Mouse (Mus musculus): ENCODE results near the gene Ap2a2. TPM values are rescaled to one million over a fixed set of nuclear protein-coding genes. Genes with fewer than 3 reads are reported as not detected.
"Not testable (repeated sequence)": the region's sequence is repeated elsewhere in the genome, so short reads cannot be mapped to it uniquely, and the experiment has no call there.

The Ap2a2 gene
- polyA plus RNA-seq, 1 experiment from 2014 or later, result 99.2 TPM

- WGBS, result 77% methylated on average over 11 of the region's 11 CpGs
- ATAC-seq (ENCODE audit: insufficient number of reproducible peaks, insufficient read depth, low FRiP score, low TSS enrichment), result no peak
- Histone ChIP-seq H3K4me1 (no peaks in the 10 kb centered on the region), H3K27ac (no peak overlapping the region), H3K9ac (no peak overlapping the region), H3K27me3 (no peaks in the 10 kb centered on the region), H3K4me3 (no peak overlapping the region), H3K36me3 (peaks cover 67% of the 10 kb centered on the region), H3K4me2 (replicated peaks) (no peak overlapping the region), H3K9me3 (no peaks in the 10 kb centered on the region)
These were observed 47.9 kb downstream of the Ap2a2 start for GRCm38 (mm10) chr7:141609719-141610514.

- H3K9me3 ChIP-seq, result no peaks in the 10 kb centered on the region
- WGBS, result 88% methylated on average over 8 of the region's 8 CpGs
- H3K36me3 ChIP-seq, result peaks cover 68% of the 10 kb centered on the region
- no peak for ATAC-seq (ENCODE audit: insufficient number of reproducible peaks, insufficient read depth, low FRiP score, low TSS enrichment)
- no peak overlapping the region for H3K9ac ChIP-seq
- H3K4me1 ChIP-seq, result no peaks in the 10 kb centered on the region
- no peaks in the 10 kb centered on the region for H3K27me3 ChIP-seq
- H3K4me3 ChIP-seq, result no peak overlapping the region
- H3K4me2 ChIP-seq (replicated peaks), result no peak overlapping the region
- no peak overlapping the region for H3K27ac ChIP-seq
These were observed 49.9 kb downstream of the Ap2a2 start for GRCm38 (mm10) chr7:141611711-141612370.

- no peaks in the 10 kb centered on the region for H3K9me3 ChIP-seq
These were observed 50.4 kb downstream of the Ap2a2 start for GRCm38 (mm10) chr7:141612371-141612760.

GRCm38 (mm10) chr7:141612791-141613190 lies 50.8 kb downstream of the Ap2a2 start:
- H3K4me2 ChIP-seq (replicated peaks), result no peak overlapping the region
- no peak overlapping the region for H3K4me3 ChIP-seq
- H3K36me3 ChIP-seq, result peaks cover 67% of the 10 kb centered on the region
- 85% methylated on average over 13 of the region's 13 CpGs for WGBS
- no peaks in the 10 kb centered on the region for H3K9me3 ChIP-seq
- H3K9ac ChIP-seq, result no peak overlapping the region
- no peak overlapping the region for H3K27ac ChIP-seq
- no peaks in the 10 kb centered on the region for H3K4me1 ChIP-seq
- ATAC-seq (ENCODE audit: insufficient number of reproducible peaks, insufficient read depth, low FRiP score, low TSS enrichment), result no peak
- H3K27me3 ChIP-seq, result no peaks in the 10 kb centered on the region

More at GRCm38 (mm10) chr7:141612371-141612760, 50.4 kb downstream of the Ap2a2 start:
- Histone ChIP-seq H3K4me2 (replicated peaks) (no peak overlapping the region), H3K36me3 (peaks cover 67% of the 10 kb centered on the region), H3K27ac (no peak overlapping the region), H3K4me1 (no peaks in the 10 kb centered on the region), H3K9ac (no peak overlapping the region), H3K27me3 (no peaks in the 10 kb centered on the region), H3K4me3 (no peak overlapping the region)
- ATAC-seq (ENCODE audit: insufficient number of reproducible peaks, insufficient read depth, low FRiP score, low TSS enrichment), result no peak
- 92% methylated on average over 18 of the region's 18 CpGs for WGBS

- no peak overlapping the region for H3K27ac ChIP-seq
- H3K4me3 ChIP-seq, result no peak overlapping the region
- H3K9me3 ChIP-seq, result no peaks in the 10 kb centered on the region
- peaks cover 70% of the 10 kb centered on the region for H3K36me3 ChIP-seq
- no peak overlapping the region for H3K4me2 ChIP-seq (replicated peaks)
- ATAC-seq (ENCODE audit: insufficient number of reproducible peaks, insufficient read depth, low FRiP score, low TSS enrichment), result no peak
- H3K4me1 ChIP-seq, result no peaks in the 10 kb centered on the region
- 86% methylated on average over 5 of the region's 5 CpGs for WGBS
- no peaks in the 10 kb centered on the region for H3K27me3 ChIP-seq
- no peak overlapping the region for H3K9ac ChIP-seq
These were observed 52.4 kb downstream of the Ap2a2 start for GRCm38 (mm10) chr7:141614329-141614832.

- H3K4me3 ChIP-seq, result no peak overlapping the region
- no peak overlapping the region for H3K27ac ChIP-seq
- WGBS, result 81% methylated on average over 2 of the region's 2 CpGs
- no peak overlapping the region for H3K4me2 ChIP-seq (replicated peaks)
- no peak overlapping the region for H3K9ac ChIP-seq
- H3K9me3 ChIP-seq, result no peaks in the 10 kb centered on the region
- no peak for ATAC-seq (ENCODE audit: insufficient number of reproducible peaks, insufficient read depth, low FRiP score, low TSS enrichment)
- H3K27me3 ChIP-seq, result no peaks in the 10 kb centered on the region
- no peaks in the 10 kb centered on the region for H3K4me1 ChIP-seq
- H3K36me3 ChIP-seq, result peaks cover 86% of the 10 kb centered on the region
These were observed 62.2 kb downstream of the Ap2a2 start for GRCm38 (mm10) chr7:141624214-141624613.

GRCm38 (mm10) chr7:141625120-141625810 lies 63.3 kb downstream of the Ap2a2 start:
- Histone ChIP-seq H3K36me3 (peaks cover 90% of the 10 kb centered on the region), H3K4me1 (no peaks in the 10 kb centered on the region), H3K4me3 (no peak overlapping the region), H3K27me3 (no peaks in the 10 kb centered on the region), H3K9ac (no peak overlapping the region), H3K27ac (no peak overlapping the region), H3K4me2 (replicated peaks) (no peak overlapping the region), H3K9me3 (no peaks in the 10 kb centered on the region)
- WGBS, result 86% methylated on average over 6 of the region's 6 CpGs
- no peak for ATAC-seq (ENCODE audit: insufficient number of reproducible peaks, insufficient read depth, low FRiP score, low TSS enrichment)

GRCm38 (mm10) chr7:141628018-141628417 lies 66.0 kb downstream of the Ap2a2 start:
- WGBS, result 93% methylated on average over 2 of the region's 2 CpGs
- H3K9ac ChIP-seq, result no peak overlapping the region
- no peak for ATAC-seq (ENCODE audit: insufficient number of reproducible peaks, insufficient read depth, low FRiP score, low TSS enrichment)
- no peak overlapping the region for H3K27ac ChIP-seq
- H3K9me3 ChIP-seq, result no peaks in the 10 kb centered on the region
- no peak overlapping the region for H3K4me3 ChIP-seq
- no peaks in the 10 kb centered on the region for H3K4me1 ChIP-seq
- no peaks in the 10 kb centered on the region for H3K27me3 ChIP-seq
- H3K36me3 ChIP-seq, result peaks cover 89% of the 10 kb centered on the region
- H3K4me2 ChIP-seq (replicated peaks), result no peak overlapping the region

- WGBS, result 91% methylated on average over 3 of the region's 3 CpGs
- H3K27me3 ChIP-seq, result no peaks in the 10 kb centered on the region
- no peak overlapping the region for H3K9ac ChIP-seq
- no peaks in the 10 kb centered on the region for H3K9me3 ChIP-seq
- peaks cover 86% of the 10 kb centered on the region for H3K36me3 ChIP-seq
- H3K27ac ChIP-seq, result no peak overlapping the region
- no peak for ATAC-seq (ENCODE audit: insufficient number of reproducible peaks, insufficient read depth, low FRiP score, low TSS enrichment)
- H3K4me1 ChIP-seq, result no peaks in the 10 kb centered on the region
- no peak overlapping the region for H3K4me2 ChIP-seq (replicated peaks)
- H3K4me3 ChIP-seq, result no peak overlapping the region
These were observed 67.3 kb downstream of the Ap2a2 start for GRCm38 (mm10) chr7:141629241-141629640.

GRCm38 (mm10) chr7:141638077-141638476 lies 76.1 kb downstream of the Ap2a2 start:
- not testable (repeated sequence) for H3K9ac ChIP-seq; H3K27ac ChIP-seq; H3K4me3 ChIP-seq; H3K9me3 ChIP-seq; H3K4me1 ChIP-seq; H3K27me3 ChIP-seq; H3K4me2 ChIP-seq (replicated peaks)
- 81% methylated on average over 2 of the region's 3 CpGs for WGBS
- peaks cover 13% of the 10 kb centered on the region for H3K36me3 ChIP-seq
- peak; percentile 58 for ATAC-seq (ENCODE audit: insufficient number of reproducible peaks, insufficient read depth, low FRiP score, low TSS enrichment)

GRCm38 (mm10) chr7:141638513-141639334 lies 76.8 kb downstream of the Ap2a2 start:
- H3K9ac ChIP-seq; H3K4me3 ChIP-seq; H3K9me3 ChIP-seq; H3K4me1 ChIP-seq; H3K27me3 ChIP-seq; H3K27ac ChIP-seq; H3K4me2 ChIP-seq (replicated peaks): not testable (repeated sequence)
- WGBS, result 89% methylated on average over 6 of the region's 8 CpGs
- peak; percentile 76 for ATAC-seq (ENCODE audit: insufficient number of reproducible peaks, insufficient read depth, low FRiP score, low TSS enrichment)
- peaks cover 11% of the 10 kb centered on the region for H3K36me3 ChIP-seq
